Mouse (Mus musculus): ENCODE results near the gene Prc1. TPM values are rescaled to one million over a fixed set of nuclear protein-coding genes. Genes with fewer than 3 reads are reported as not detected.
A peak's percentile ranks its signal among the peaks of the same experiment; 100 is the strongest.

Gene Prc1
- polyA plus RNA-seq, 1 experiment, result 3.0 TPM

DNA sequence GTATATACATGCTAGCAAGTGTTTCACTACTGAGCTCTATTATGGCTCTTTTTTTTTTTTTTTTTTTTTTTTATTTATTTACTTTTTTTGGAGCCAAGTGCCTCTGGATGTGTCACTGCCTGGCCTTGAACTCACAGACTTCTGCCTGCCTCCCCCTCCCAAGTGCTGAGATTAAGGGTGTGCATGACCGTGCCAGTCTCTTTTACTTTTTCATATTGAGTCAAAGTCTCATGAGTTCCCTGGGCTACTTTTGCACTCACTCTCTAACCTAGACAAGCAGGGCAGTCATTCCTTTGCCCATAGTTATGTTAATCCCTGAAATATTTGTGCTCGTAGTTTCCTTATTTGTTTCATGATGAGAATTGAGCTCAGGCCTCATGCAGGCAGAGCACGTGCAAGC lies 12.6 kb upstream of the Prc1 start:
- Histone ChIP-seq H3K4me3 (ENCODE audit: insufficient read depth, low read length) (no peak overlapping the region), H3K4me1 (ENCODE audit: control insufficient read depth, insufficient read depth, low read length) (no peaks in the 10 kb centered on the region), H3K27ac (ENCODE audit: insufficient read depth, low read length) (no peak overlapping the region)
- TF ChIP-seq CTCF (IDR thresholded peaks at IDR 0.05; ENCODE audit: extremely low read depth, insufficient read depth, low read length) (no peak), POLR2A (IDR thresholded peaks at IDR 0.05; ENCODE audit: extremely low read depth, insufficient read depth, low read length) (no peak)

DNA sequence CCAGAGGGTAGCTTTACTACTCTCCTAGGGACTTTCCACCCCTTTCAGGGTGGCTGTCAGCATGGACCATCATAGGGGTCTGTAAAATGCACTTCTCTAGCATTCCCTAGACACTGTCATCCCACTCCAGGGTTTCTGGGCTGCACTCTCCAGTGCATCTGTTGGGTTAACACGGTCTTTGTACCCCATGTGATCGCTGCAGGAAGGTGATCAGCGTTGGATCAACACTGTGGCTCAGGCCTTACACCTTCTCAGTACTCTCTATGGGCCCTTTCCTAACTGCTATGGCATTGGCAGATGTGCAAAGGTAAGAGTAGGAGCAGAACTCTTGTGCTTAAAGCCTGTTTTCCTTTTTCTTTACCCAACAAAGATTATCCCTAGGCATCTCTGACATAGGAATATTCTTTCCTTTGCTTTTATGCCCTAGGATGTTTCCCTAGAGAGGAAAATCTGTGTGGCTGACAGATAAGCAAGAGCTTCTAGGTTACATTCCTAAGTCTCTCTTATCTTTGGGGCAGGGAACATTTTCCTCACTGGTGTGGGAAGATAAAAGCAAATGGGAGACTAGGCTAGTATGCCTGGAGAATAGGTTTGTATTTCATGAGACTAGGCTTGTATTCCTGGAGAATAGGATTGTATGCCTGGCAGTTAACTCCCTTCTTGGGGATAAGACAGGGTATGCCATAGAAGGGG lies 10.9 kb upstream of the Prc1 start:
- Histone ChIP-seq H3K4me3 (ENCODE audit: insufficient read depth, low read length) (no peak overlapping the region), H3K4me1 (ENCODE audit: control insufficient read depth, insufficient read depth, low read length) (no peaks in the 10 kb centered on the region), H3K27ac (ENCODE audit: insufficient read depth, low read length) (no peak overlapping the region)
- TF ChIP-seq CTCF (IDR thresholded peaks at IDR 0.05; ENCODE audit: extremely low read depth, insufficient read depth, low read length) (no peak), POLR2A (IDR thresholded peaks at IDR 0.05; ENCODE audit: extremely low read depth, insufficient read depth, low read length) (no peak)

DNA sequence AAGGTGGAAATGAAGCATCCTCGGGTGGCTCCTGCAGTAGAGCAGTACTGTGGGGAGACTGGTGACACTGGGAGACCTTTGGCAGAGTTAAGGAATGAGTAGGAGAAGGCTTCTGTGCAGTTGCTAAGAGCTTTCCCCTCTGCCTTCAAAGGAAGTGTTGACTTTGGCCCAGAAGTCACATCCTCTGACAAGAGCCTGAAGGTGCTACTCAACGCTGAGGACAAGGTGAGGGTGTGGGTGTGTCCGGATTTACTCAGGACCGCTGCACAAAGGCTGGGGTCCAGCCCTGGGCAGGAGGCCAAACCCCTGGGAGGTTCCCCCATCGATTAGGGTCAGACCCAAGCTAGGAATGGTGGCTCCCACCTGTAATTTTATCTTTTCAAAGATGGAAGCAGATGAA lies 9.9 kb upstream of the Prc1 start:
- no peak for TF ChIP-seq CTCF (IDR thresholded peaks at IDR 0.05; ENCODE audit: extremely low read depth, insufficient read depth, low read length)
- TF ChIP-seq POLR2A (IDR thresholded peaks at IDR 0.05; ENCODE audit: extremely low read depth, insufficient read depth, low read length), result no peak
- H3K4me1 ChIP-seq (ENCODE audit: control insufficient read depth, insufficient read depth, low read length), result no peaks in the 10 kb centered on the region
- H3K27ac ChIP-seq (ENCODE audit: insufficient read depth, low read length), result no peak overlapping the region
- H3K4me3 ChIP-seq (ENCODE audit: insufficient read depth, low read length), result no peak overlapping the region

DNA sequence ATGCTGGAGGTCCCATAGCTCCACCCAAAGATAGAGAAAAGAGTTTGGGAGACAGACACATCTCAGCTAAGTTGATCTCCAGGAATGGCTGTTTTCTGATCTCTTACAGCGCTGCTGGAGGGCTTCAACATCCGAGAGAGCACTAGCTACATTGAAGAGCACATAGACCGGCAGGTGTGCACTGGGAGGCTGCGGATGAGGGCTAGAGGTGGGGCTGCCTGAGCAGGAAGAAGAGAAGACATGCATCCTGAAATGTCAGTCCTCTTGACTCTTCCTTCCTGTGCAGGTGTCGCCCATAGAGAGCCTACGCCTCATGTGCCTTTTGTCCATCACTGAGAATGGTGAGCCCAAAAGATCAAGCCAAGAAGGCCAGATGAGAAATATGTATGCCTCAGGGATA lies 8.5 kb upstream of the Prc1 start:
- no peak for TF ChIP-seq CTCF (IDR thresholded peaks at IDR 0.05; ENCODE audit: extremely low read depth, insufficient read depth, low read length)
- TF ChIP-seq POLR2A (IDR thresholded peaks at IDR 0.05; ENCODE audit: extremely low read depth, insufficient read depth, low read length), result no peak
- no peak overlapping the region for H3K27ac ChIP-seq (ENCODE audit: insufficient read depth, low read length)
- no peaks in the 10 kb centered on the region for H3K4me1 ChIP-seq (ENCODE audit: control insufficient read depth, insufficient read depth, low read length)
- no peak overlapping the region for H3K4me3 ChIP-seq (ENCODE audit: insufficient read depth, low read length)

DNA sequence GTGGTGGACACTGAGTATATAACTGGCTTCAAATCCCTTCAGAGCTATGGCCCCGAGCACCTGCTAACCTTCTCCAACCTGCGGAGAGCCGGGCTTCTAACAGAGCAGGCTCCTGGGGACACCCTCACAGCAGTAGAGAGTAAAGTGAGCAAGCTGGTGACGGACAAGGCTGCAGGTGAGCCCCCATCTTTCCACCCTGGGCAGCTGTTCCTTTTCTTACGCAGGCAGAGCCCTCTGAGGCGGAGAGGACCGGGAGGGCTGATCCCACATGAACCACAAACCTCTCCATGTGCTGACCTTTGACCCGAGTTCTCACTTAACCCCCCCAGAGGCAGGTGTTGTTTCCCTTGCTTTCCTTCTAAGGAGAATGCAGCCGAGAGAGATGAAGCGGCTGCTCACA lies 6.5 kb upstream of the Prc1 start:
- H3K27ac ChIP-seq (ENCODE audit: insufficient read depth, low read length), result no peak overlapping the region
- no peak for TF ChIP-seq POLR2A (IDR thresholded peaks at IDR 0.05; ENCODE audit: extremely low read depth, insufficient read depth, low read length)
- no peaks in the 10 kb centered on the region for H3K4me1 ChIP-seq (ENCODE audit: control insufficient read depth, insufficient read depth, low read length)
- H3K4me3 ChIP-seq (ENCODE audit: insufficient read depth, low read length), result no peak overlapping the region

DNA sequence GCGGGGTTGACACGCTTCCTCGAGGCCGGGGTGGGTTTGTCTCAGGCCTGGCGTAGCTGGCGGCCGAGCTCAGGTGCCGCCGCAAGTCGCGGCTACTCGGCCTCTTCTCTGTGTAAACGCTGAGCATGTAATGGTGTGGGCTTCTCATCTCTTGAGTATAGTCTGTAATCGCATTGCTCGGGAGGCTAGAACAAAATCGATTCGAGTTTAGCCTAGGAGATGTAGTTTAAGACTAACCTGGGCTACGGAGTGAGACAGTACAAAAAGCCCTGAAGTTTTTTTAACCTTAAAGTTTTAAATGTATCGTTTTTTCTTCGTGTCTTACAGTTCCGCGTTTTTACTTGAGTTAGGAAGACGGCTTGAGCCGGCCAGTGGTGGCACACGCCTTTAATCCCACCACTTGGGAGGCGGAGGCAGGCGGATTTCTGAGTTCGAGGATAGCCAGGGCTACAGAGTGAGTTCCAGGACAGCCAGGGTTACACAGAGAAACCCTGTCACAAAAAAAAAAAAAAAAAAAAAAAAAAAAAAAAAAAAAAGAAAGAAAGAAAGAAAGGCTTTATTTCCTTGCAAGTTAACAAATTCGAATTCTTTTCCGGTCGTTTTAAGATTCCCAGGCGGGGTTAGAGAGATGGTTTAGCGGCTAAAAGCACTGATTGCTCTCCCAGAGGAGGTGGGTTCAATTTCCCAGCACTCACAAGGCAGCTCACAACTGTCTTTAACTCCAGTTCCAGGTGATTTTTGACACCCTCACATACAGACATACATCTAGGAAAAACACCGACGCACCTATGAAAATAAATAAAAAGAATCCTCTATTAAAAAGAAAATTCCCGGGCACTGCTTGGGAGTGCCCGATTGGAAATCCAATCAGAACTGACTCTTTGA lies 756 bp downstream of the Prc1 start:
- Histone ChIP-seq H3K27ac (ENCODE audit: insufficient read depth, low read length) (no peak overlapping the region), H3K4me1 (ENCODE audit: control insufficient read depth, insufficient read depth, low read length) (no peaks in the 10 kb centered on the region), H3K4me3 (ENCODE audit: insufficient read depth, low read length) (peak overlapping the region; percentile 37)
- TF ChIP-seq POLR2A (IDR thresholded peaks at IDR 0.05; ENCODE audit: extremely low read depth, insufficient read depth, low read length) (no peak), CTCF (IDR thresholded peaks at IDR 0.05; ENCODE audit: extremely low read depth, insufficient read depth, low read length) (no peak)

DNA sequence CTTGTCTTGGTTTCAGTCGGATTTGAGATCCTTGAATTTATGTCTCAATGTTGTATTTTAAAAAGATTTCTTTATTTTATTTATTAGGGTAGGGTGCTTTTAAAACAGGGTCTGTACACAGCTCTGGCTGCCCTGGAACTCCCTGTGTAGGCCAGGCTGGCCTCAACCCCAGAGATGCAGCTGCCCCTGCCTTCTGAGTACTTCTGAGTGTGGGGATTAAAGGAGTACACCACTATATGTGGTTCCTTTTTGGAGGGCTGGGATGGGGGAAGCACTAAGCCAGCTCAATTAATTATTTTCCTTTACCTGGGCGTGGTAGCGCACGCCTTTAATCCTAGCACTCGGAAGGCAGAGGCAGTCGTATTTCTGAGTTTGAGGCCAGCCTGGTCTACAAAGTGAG lies 2.2 kb downstream of the Prc1 start:
- no peaks in the 10 kb centered on the region for H3K4me1 ChIP-seq (ENCODE audit: control insufficient read depth, insufficient read depth, low read length)
- H3K27ac ChIP-seq (ENCODE audit: insufficient read depth, low read length), result no peak overlapping the region
- TF ChIP-seq CTCF (IDR thresholded peaks at IDR 0.05; ENCODE audit: extremely low read depth, insufficient read depth, low read length) (no peak), POLR2A (IDR thresholded peaks at IDR 0.05; ENCODE audit: extremely low read depth, insufficient read depth, low read length) (no peak)
- no peak overlapping the region for H3K4me3 ChIP-seq (ENCODE audit: insufficient read depth, low read length)

DNA sequence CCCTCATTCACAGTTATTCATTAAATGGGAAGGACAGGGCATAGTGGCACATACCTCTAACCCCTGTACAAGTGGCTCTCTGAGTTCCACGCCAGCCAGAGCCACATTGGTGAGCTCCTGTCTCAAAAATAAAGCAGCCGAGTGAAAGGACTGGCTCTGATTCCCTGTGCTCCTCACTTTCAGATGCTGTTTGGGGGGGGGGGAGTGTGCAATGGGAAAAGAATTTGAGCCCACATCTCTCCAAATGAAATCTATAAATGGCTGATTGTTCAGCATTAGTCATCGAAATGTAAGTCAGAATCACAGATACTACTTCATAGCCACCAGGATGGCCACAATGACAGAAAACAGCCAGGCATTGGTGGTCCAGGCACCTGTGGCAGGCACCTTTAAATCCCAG lies 2.8 kb downstream of the Prc1 start:
- no peak for TF ChIP-seq POLR2A (IDR thresholded peaks at IDR 0.05; ENCODE audit: extremely low read depth, insufficient read depth, low read length)
- no peak for TF ChIP-seq CTCF (IDR thresholded peaks at IDR 0.05; ENCODE audit: extremely low read depth, insufficient read depth, low read length)
- Histone ChIP-seq H3K27ac (ENCODE audit: insufficient read depth, low read length) (no peak overlapping the region), H3K4me1 (ENCODE audit: control insufficient read depth, insufficient read depth, low read length) (no peaks in the 10 kb centered on the region), H3K4me3 (ENCODE audit: insufficient read depth, low read length) (no peak overlapping the region)

DNA sequence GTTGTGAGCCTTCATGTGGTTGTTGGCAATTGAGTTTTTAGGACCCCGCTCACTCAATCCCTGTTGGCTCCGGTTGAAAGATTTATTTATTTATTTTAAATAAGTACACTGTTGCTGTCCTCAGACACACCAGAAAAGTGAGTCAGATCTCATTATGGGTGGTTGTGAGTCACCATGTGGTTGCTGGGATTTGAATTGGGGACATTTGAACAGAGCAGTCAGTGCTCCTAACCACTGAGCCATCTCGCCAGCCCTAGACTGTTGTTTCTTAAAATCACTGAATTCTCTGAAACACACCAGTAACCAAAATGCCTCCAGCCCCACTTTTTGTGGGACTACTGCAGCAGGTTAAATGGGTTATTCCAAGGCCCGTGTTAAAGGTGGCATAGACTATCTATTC lies 4.5 kb downstream of the Prc1 start:
- no peak overlapping the region for H3K27ac ChIP-seq (ENCODE audit: insufficient read depth, low read length)
- no peak overlapping the region for H3K4me3 ChIP-seq (ENCODE audit: insufficient read depth, low read length)
- TF ChIP-seq CTCF (IDR thresholded peaks at IDR 0.05; ENCODE audit: extremely low read depth, insufficient read depth, low read length) (no peak), POLR2A (IDR thresholded peaks at IDR 0.05; ENCODE audit: extremely low read depth, insufficient read depth, low read length) (no peak)
- H3K4me1 ChIP-seq (ENCODE audit: control insufficient read depth, insufficient read depth, low read length), result no peaks in the 10 kb centered on the region

DNA sequence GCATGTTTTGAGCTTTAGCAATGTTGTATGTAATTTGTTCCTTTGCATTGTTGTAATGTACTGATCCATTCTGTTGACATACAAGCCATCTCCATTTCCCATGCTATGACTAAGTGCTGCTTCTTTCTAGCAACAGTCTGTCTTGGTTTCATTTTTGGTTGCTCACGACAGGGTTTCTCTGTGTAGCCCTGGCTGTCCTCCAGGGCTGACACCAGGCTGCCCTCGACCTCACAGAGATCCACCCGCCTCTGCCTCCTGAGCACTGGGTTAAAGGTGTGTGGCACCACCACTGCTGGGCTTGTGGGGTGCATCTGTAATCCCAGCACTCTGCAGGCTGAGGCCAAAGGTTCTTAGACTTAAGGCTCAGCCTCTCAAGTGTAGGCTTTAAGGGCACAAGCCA lies 5.3 kb downstream of the Prc1 start:
- TF ChIP-seq CTCF (IDR thresholded peaks at IDR 0.05; ENCODE audit: extremely low read depth, insufficient read depth, low read length) (no peak), POLR2A (IDR thresholded peaks at IDR 0.05; ENCODE audit: extremely low read depth, insufficient read depth, low read length) (no peak)
- no peaks in the 10 kb centered on the region for H3K4me1 ChIP-seq (ENCODE audit: control insufficient read depth, insufficient read depth, low read length)
- no peak overlapping the region for H3K4me3 ChIP-seq (ENCODE audit: insufficient read depth, low read length)

More for the DNA sequence above, 5.3 kb downstream of the Prc1 start:
- H3K27ac ChIP-seq (ENCODE audit: insufficient read depth, low read length), result no peak overlapping the region
